Mouse (Mus musculus) midbrain, embryonic 14.5 days (tissue): ENCODE results near the gene Cacna1i. TPM values are rescaled to one million over a fixed set of nuclear protein-coding genes. Genes with fewer than 3 reads are reported as not detected.

Experiments used
- ATAC-seq: fragments of 200-750 bp; cut with Nextera tagmentation; 2 replicates; pipeline ENCODE4 v1.8.0; 2017; ENCODE audit warnings: moderate number of reproducible peaks, moderate library complexity; ENCODE audit not compliant: low FRiP score, low TSS enrichment
- DNase-seq: peaks from one replicate; pipeline ENCODE4 v3.0.0-alpha.2; 2015
- H3K27ac ChIP-seq: fragments of 300-500 bp; sonication (generic); replicated peaks from 2 replicates; pipeline ENCODE4 v1.5.1; 2014; ENCODE audit warnings: mild to moderate bottlenecking, low read depth, low read length, moderate library complexity
- H3K27me3 ChIP-seq: fragments of 300-500 bp; sonication (generic); 2 replicates; pipeline ENCODE4 v1.6.1; 2014; ENCODE audit warnings: low read length, control low read depth, mixed read lengths; ENCODE audit not compliant: control insufficient read depth, insufficient read depth
- H3K36me3 ChIP-seq: fragments of 300-500 bp; sonication (generic); 2 replicates; pipeline ENCODE4 v1.6.1; 2014; ENCODE audit warnings: low read length, control low read depth; ENCODE audit not compliant: control insufficient read depth, insufficient read depth
- H3K4me1 ChIP-seq: fragments of 300-500 bp; sonication (generic); 2 replicates; pipeline ENCODE4 v1.6.1; 2014; ENCODE audit warnings: mild to moderate bottlenecking, antibody characterized with exemption, low read length, control low read depth; ENCODE audit not compliant: control insufficient read depth, insufficient read depth
- H3K4me2 ChIP-seq: fragments of 300-500 bp; sonication (generic); 2 replicates; pipeline ENCODE4 v1.6.1; 2014; ENCODE audit warnings: mild to moderate bottlenecking, low read length, moderate library complexity
- H3K4me3 ChIP-seq: fragments of 300-500 bp; sonication (generic); replicated peaks from 2 replicates; pipeline ENCODE4 v1.5.1; 2014; ENCODE audit warnings: low read depth, low read length
- H3K9ac ChIP-seq: fragments of 300-500 bp; sonication (generic); replicated peaks from 2 replicates; pipeline ENCODE4 v1.6.1; 2014; ENCODE audit warnings: mild to moderate bottlenecking, low read length, moderate library complexity
- H3K9me3 ChIP-seq: fragments of 300-500 bp; sonication (generic); 2 replicates; pipeline ENCODE4 v1.6.1; 2016; ENCODE audit warnings: low read length, control low read depth, mixed read lengths; ENCODE audit not compliant: control insufficient read depth
- WGBS: fragments of 180-500 bp; shearing (Covaris S2); extraction: QIAGEN DNeasy Blood & Tissue Kit; methylation state at CpG from one replicate; pipeline ENCODE4 v1.1.7; 2014; 5-methylcytosine and 5-hydroxymethylcytosine counted together
- polyA plus RNA-seq: library from polyadenylated mRNA; unstranded; fragments of >200 nt; fragmentation: Nextera tagmentation; extraction: Ambion mirVana; gene quantifications from 2 replicates; pipeline ENCODE4 v1.2.1, GENCODE M21; 2014

The Cacna1i gene
- polyA plus RNA-seq, 1 experiment from 2014 or later = 0.75 TPM

DNA sequence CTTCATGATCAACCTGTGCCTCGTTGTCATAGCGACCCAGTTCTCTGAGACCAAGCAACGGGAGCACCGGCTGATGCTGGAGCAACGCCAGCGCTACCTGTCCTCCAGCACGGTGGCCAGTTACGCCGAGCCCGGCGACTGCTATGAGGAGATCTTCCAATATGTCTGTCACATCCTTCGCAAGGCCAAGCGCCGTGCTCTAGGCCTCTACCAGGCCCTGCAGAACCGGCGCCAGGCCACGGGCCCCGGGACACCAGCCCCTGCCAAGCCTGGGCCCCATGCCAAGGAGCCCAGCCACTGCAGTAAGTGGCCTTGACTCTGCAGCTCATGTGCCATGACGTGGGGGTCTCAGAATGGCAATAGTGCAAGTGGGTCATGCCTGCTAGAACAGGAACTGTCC lies 71.8 kb downstream of the Cacna1i start:
- H3K4me2 ChIP-seq = no peak overlapping the region
- H3K9me3 ChIP-seq = no peaks in the 10 kb centered on the region
- H3K27ac ChIP-seq = no peak overlapping the region
- no peaks in the 10 kb centered on the region for H3K4me1 ChIP-seq
- DNase-seq (peak; percentile 20), ATAC-seq (no peak)
- no peaks in the 10 kb centered on the region for H3K36me3 ChIP-seq
- no peaks in the 10 kb centered on the region for H3K27me3 ChIP-seq
- 90% methylated on average over 19 of the region's 19 CpGs for WGBS
- no peak overlapping the region for H3K9ac ChIP-seq
- no peak overlapping the region for H3K4me3 ChIP-seq

DNA sequence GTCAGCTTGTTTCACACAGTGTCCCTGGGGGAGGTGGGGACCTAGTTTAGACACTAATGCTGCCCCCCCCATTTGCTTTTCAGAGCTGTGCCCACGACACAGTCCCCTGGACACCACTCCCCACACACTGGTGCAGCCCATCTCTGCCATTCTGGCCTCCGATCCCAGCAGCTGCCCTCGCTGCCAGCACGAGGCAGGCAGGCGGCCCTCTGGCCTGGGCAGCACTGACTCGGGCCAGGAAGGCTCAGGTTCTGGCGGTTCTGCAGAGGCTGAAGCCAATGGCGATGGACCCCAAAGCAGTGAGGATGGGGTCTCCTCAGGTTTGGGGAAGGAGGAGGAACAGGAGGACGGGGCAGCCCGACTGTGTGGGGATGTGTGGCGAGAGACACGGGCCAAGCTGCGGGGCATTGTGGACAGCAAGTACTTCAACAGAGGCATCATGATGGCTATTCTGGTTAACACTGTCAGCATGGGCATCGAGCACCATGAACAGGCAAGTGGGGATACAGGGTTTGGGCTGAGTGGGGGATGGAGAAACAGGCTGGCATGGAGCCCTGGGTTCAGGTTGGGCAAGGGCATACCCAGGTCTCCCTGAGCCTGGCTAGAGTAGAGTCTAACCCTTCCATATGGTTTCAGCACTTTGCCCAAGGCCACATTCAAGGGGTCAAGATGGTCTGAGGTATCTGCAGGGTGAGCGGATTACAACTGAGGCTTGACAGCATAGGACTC lies 74.9 kb downstream of the Cacna1i start:
- H3K9ac ChIP-seq = no peak overlapping the region
- H3K9me3 ChIP-seq = no peaks in the 10 kb centered on the region
- no peaks in the 10 kb centered on the region for H3K36me3 ChIP-seq
- no peaks in the 10 kb centered on the region for H3K27me3 ChIP-seq
- H3K4me2 ChIP-seq = no peak overlapping the region
- ATAC-seq = no peak
- 87% methylated on average over 15 of the region's 15 CpGs for WGBS
- no peak overlapping the region for H3K4me3 ChIP-seq
- H3K27ac ChIP-seq = no peak overlapping the region
- 0 out of 2 replicates have a peak, but pooled peaks cover 6% of the 10 kb centered on the region for H3K4me1 ChIP-seq
- no peak for DNase-seq

DNA sequence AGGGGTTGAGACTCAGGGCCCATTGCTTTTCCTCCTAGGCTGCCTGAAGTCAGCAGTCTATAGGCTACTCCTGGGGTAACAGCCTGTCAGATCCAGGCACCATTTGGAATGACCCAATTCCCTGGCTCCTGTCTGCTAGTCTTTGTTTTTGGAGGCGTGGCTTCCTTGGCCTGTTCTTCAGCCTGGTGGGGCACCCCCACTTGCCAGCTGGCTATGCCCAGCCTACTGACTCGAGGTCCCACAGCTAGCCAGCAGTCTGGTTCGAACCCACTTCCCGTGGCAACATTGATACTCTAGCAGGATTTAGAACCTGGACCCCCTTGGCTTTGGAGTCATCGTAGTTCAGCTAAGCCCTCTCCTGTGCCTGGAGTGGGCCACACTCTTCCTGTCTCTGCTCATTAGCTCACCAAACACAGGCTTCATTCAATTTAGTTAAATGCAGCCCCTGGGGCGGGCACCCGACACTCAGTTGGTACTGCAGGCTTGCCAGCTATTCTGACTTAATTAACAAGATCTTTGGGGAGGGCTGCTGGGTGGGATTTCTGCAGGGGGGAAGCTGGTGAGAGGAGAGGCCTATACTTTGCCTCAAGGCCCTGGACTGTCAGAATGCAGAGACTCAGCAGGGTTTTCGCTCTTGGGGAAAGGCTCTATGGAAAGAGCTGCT lies 75.6 kb downstream of the Cacna1i start:
- H3K4me1 ChIP-seq = 0 out of 2 replicates have a peak, but pooled peaks cover 9% of the 10 kb centered on the region
- H3K4me3 ChIP-seq = no peak overlapping the region
- ATAC-seq (no peak), DNase-seq (peak; percentile 47)
- H3K9me3 ChIP-seq = no peaks in the 10 kb centered on the region
- no peak overlapping the region for H3K27ac ChIP-seq
- WGBS = 62% methylated on average over 8 of the region's 8 CpGs
- no peaks in the 10 kb centered on the region for H3K36me3 ChIP-seq
- no peak overlapping the region for H3K9ac ChIP-seq
- no peak overlapping the region for H3K4me2 ChIP-seq
- no peaks in the 10 kb centered on the region for H3K27me3 ChIP-seq

DNA sequence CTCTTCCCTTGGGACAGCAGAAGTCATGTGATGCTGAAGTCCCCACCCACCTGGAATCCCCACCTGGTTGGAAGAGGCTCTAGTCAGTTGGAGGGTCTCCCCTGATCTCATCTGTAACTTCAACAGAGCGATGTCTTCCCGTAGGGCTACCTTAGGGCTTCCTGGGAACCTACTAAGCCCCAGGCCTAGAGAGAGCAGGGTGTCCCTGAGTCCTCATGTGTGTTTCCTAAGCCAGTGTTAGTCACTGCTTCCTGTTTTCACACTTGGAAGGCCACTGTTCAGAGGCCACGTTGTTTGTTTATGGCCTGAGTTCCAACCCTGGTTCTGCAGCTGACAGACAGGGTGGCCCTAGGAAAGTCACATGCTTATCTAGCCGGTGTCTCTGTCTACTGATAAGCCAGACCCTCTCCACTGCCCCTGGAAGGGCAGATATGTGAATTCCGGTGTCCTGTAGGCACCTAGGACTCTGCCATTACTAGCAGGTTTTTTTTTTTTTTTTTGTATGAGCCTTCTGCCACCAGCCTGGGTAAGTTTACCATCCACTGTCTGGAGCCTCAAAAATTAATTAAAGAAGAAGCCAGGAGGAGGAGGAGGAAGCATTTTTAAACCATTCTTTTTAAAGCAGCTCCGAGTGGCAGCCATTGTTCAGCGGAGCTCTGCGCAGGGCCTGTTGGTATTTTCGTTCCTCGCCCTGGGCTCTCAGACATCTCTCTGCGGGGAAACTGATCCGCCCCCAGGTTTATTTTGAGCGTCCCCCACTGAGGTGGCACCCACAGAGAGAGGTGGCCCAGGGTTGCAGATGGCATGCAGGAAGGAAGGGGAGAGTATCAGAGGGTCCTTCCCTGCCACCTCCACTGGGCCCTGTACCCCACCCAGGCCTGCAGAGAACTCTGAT lies 77.0 kb downstream of the Cacna1i start:
- H3K9ac ChIP-seq = no peak overlapping the region
- no peak for DNase-seq
- H3K4me3 ChIP-seq = no peak overlapping the region
- H3K27ac ChIP-seq = no peak overlapping the region
- H3K9me3 ChIP-seq = no peaks in the 10 kb centered on the region
- no peaks in the 10 kb centered on the region for H3K27me3 ChIP-seq
- no peak for ATAC-seq
- H3K36me3 ChIP-seq = no peaks in the 10 kb centered on the region
- H3K4me1 ChIP-seq = 0 out of 2 replicates have a peak, but pooled peaks cover 9% of the 10 kb centered on the region
- H3K4me2 ChIP-seq = no peak overlapping the region
- 68% methylated on average over 13 of the region's 13 CpGs for WGBS

DNA sequence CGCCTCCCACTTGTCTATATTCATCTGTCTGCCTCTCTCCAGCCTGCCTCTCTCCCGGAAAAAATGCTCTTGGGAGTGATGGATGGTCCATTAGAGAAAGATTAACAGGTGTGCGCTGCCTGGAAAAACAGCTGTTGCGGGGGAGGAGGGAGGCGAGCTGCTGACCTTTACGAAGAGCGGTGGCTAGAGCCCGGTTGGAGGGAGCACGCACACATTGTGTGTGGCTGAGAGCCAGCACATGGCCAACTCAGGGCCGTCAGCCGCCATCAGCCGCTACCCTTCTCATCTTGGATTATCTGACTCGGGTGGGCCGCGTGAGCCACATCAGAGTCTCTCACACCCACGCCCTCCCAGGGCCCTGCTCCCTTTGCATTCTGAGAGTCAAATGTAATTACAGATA lies 79.9 kb downstream of the Cacna1i start:
- ATAC-seq (no peak), DNase-seq (peak; percentile 58)
- Histone ChIP-seq H3K4me1 (0 out of 2 replicates have a peak, but pooled peaks cover 9% of the 10 kb centered on the region), H3K9me3 (no peaks in the 10 kb centered on the region), H3K4me2 (no peak overlapping the region), H3K27me3 (no peaks in the 10 kb centered on the region), H3K27ac (no peak overlapping the region), H3K36me3 (no peaks in the 10 kb centered on the region), H3K9ac (no peak overlapping the region), H3K4me3 (no peak overlapping the region)
- 33% methylated on average over 16 of the region's 16 CpGs for WGBS

DNA sequence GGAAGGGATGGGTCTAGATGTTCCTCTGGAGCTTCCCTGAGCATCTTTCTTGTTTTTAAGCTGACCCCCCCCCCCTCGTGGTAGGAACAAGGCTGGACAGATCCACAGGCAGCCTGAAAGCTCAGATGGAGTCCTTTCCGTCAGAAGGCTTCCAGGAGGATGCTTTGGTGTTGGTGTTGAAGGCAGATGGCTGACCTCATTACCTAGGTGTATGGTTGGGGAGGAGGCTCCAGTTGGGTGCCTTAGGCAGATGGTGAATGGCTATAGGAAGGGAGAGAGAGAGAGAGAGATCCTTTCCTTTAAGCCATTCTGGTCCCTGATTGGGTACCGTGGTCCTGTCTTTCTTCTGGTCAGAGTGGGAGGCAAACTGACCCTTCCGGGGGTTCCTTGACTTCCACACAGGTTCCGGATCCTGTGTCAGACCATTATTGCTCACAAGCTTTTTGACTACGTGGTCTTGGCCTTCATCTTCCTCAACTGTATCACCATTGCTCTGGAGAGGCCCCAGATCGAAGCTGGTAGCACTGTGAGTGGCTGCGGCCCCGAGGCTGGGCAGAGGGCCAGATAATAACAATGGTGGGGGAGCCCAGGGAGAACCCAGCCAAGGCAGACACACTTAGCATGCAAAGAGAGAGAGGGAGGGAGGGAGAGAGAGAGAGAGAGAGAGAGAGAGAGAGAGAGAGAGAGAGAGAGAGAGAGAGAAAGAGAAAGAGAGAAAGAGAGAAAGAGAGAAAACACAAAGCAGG lies 86.4 kb downstream of the Cacna1i start:
- DNase-seq (peak; percentile 66), ATAC-seq (no peak)
- H3K4me2 ChIP-seq = no peak overlapping the region
- no peaks in the 10 kb centered on the region for H3K27me3 ChIP-seq
- H3K27ac ChIP-seq = no peak overlapping the region
- H3K9me3 ChIP-seq = no peaks in the 10 kb centered on the region
- H3K36me3 ChIP-seq = no peaks in the 10 kb centered on the region
- H3K4me1 ChIP-seq = no peaks in the 10 kb centered on the region
- H3K9ac ChIP-seq = no peak overlapping the region
- H3K4me3 ChIP-seq = no peak overlapping the region
- 71% methylated on average over 9 of the region's 9 CpGs for WGBS

DNA sequence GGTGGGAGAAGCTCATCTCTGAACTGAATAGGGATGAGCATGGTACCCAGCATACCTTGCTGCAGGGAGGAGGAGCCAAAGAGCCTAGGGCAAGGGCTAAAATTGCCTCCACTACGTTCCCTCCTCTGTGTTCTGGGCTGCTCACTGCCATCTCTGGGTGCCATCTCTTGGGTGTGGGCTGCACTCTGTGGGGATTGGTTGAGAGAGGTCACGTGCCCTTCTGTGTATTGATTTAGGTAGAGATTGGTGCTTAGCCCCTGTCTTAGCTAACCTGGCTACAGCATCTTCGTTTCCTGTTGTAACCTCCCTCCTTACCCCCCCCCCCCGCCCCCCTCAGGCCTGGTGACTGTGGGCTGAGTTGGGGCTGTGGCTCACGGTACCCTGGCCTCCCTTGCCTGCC lies 87.8 kb downstream of the Cacna1i start:
- ATAC-seq (no peak), DNase-seq (no peak)
- H3K27ac ChIP-seq = no peak overlapping the region
- no peaks in the 10 kb centered on the region for H3K27me3 ChIP-seq
- no peaks in the 10 kb centered on the region for H3K4me1 ChIP-seq
- H3K4me3 ChIP-seq = no peak overlapping the region
- WGBS = 74% methylated on average over 5 of the region's 5 CpGs
- 0 out of 2 replicates have a peak, but pooled peaks cover 4% of the 10 kb centered on the region for H3K36me3 ChIP-seq
- H3K9me3 ChIP-seq = no peaks in the 10 kb centered on the region
- no peak overlapping the region for H3K9ac ChIP-seq
- H3K4me2 ChIP-seq = no peak overlapping the region

DNA sequence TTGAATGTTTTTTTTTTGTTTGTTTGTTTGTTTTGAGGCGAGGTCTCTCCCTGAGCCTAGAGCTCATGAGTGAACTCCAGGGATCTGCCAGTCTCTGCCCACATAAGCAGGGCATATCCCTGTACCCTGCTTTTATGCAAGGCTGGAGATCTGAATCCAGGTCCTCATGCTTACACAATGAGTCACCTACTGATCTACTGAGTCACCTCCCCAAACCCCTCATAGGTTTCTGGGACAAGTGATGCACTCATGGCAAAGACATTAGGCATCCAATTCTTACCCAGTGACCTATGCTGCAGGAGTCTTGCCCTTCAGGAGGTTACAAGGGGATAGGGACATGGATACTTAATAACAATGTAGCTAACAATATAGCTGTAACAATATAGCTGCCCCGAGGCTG lies 100.1 kb downstream of the Cacna1i start:
- Histone ChIP-seq H3K27me3 (no peaks in the 10 kb centered on the region), H3K36me3 (no peaks in the 10 kb centered on the region), H3K27ac (no peak overlapping the region), H3K9ac (no peak overlapping the region), H3K4me3 (no peak overlapping the region), H3K4me2 (no peak overlapping the region), H3K4me1 (no peaks in the 10 kb centered on the region), H3K9me3 (no peaks in the 10 kb centered on the region)
- WGBS = 85% methylated on average over 2 of the region's 2 CpGs
- DNase-seq = no peak
- ATAC-seq = no peak
